Mouse (Mus musculus) kidney, adult 2 months (tissue): ENCODE data around the gene Bcl9l. TPM values are rescaled to one million over a fixed set of nuclear protein-coding genes. Genes with fewer than 3 reads are reported as not detected.

ENCODE experiments used
- DNase-seq: peaks from one replicate; pipeline ENCODE4 v3.0.0; 2021
- H3K27ac ChIP-seq: fragments of 200-500 bp; 2 replicates; pipeline ENCODE4 v1.5.1; 2012; ENCODE audit warnings: low read depth, low read length, control low read depth, inconsistent platforms; ENCODE audit not compliant: insufficient read depth
- H3K27me3 ChIP-seq: fragments of 200-500 bp; replicated peaks from 2 replicates; pipeline ENCODE4 v1.6.1; 2012; ENCODE audit warnings: mild to moderate bottlenecking, moderate library complexity, low read length, inconsistent platforms; ENCODE audit not compliant: control insufficient read depth, insufficient read depth
- H3K36me3 ChIP-seq: fragments of 200-500 bp; 2 replicates; pipeline ENCODE4 v1.6.1; 2012; ENCODE audit warnings: mild to moderate bottlenecking, moderate library complexity, low read length, inconsistent platforms; ENCODE audit not compliant: control insufficient read depth, insufficient read depth
- H3K4me1 ChIP-seq: fragments of 200-500 bp; 2 replicates; pipeline ENCODE4 v1.6.1; 2011; ENCODE audit warnings: low read length; ENCODE audit not compliant: control insufficient read depth, insufficient read depth
- H3K4me3 ChIP-seq: fragments of 200-500 bp; 2 replicates; pipeline ENCODE4 v1.5.1; 2011; ENCODE audit warnings: mild to moderate bottlenecking, low read depth, low read length, control low read depth; ENCODE audit not compliant: insufficient read depth
- CTCF ChIP-seq: fragments of 200-500 bp; conservative IDR thresholded peaks from 2 replicates; pipeline ENCODE4 v1.5.1; 2011; ENCODE audit warnings: low read depth, mild to moderate bottlenecking, control low read depth, low read length, moderate library complexity, mixed read lengths; ENCODE audit not compliant: insufficient read depth, insufficient read length
- POLR2A ChIP-seq: fragments of 200-500 bp; IDR thresholded peaks from one replicate; pipeline ENCODE4 v1.6.1; 2011; ENCODE audit warnings: low read depth, low read length, control low read depth
- WGBS: fragments of 180-500 bp; shearing (Covaris S2); methylation state at CpG from one replicate; pipeline ENCODE4 v1.1.7; 2018; 5-methylcytosine and 5-hydroxymethylcytosine counted together
- polyA plus RNA-seq: library from polyadenylated mRNA; depleted of rRNA; stranded (reverse); fragments of >200 nt; gene quantifications from 2 replicates; pipeline ENCODE4 v1.2.3, GENCODE M21; 2012

Bcl9l gene
- polyA plus RNA-seq, 1 experiment: 23.1 TPM

DNA sequence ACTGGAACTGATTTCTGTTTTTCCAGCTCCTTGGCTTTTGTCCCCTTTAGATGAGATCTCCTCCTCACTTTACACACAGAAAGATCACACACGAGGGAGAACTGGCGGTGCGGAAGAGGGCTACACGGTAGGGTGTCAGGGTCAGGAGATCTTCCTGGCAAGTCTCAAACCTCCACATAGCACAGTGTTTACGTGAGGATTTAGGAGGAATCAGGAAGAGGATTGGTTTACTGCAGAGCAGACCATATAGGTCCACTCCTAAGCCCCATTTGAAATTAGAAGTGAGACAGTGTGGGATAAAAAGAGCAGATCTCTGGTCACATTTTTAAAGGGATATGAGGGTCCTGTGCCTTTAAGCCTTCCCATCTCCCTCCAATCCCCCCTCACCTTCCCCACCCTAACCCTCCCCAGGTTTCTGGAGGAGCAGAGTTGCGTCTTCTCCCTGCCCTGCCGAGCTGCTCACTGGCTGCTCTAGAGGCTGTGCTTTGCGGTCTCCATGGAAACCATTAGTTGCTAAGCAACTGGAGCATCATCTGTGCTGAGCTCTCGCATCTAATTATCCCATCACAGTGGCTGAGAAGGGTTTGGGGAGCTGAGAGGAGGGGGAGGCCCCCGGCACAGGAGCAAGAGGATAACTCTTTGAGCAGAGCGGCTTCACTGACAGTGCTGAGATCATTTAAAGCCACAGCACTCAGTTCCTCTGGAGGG, 25.4 kb upstream of the Bcl9l start:
- no peak for DNase-seq
- Histone ChIP-seq H3K27me3 (no peaks in the 10 kb centered on the region), H3K27ac (no peak overlapping the region), H3K4me3 (no peak overlapping the region), H3K4me1 (no peaks in the 10 kb centered on the region), H3K36me3 (no peaks in the 10 kb centered on the region)
- TF ChIP-seq POLR2A: no peak
- TF ChIP-seq CTCF: no peak
- WGBS: 28% methylated on average over 11 of the region's 11 CpGs

GRCm38 (mm10) chr9:44461950-44462349, 20.7 kb upstream of the Bcl9l start:
- no peaks in the 10 kb centered on the region for H3K4me1 ChIP-seq
- 84% methylated on average over 5 of the region's 5 CpGs for WGBS
- no peak overlapping the region for H3K27ac ChIP-seq
- no peak for DNase-seq
- no peaks in the 10 kb centered on the region for H3K36me3 ChIP-seq
- TF ChIP-seq POLR2A (no peak), CTCF (no peak)
- no peaks in the 10 kb centered on the region for H3K27me3 ChIP-seq
- no peak overlapping the region for H3K4me3 ChIP-seq

GRCm38 (mm10) chr9:44468224-44468623, 14.4 kb upstream of the Bcl9l start:
- 37% methylated on average over 7 of the region's 7 CpGs for WGBS
- peak; percentile 83 for DNase-seq
- TF ChIP-seq CTCF (no peak), POLR2A (no peak)

DNA sequence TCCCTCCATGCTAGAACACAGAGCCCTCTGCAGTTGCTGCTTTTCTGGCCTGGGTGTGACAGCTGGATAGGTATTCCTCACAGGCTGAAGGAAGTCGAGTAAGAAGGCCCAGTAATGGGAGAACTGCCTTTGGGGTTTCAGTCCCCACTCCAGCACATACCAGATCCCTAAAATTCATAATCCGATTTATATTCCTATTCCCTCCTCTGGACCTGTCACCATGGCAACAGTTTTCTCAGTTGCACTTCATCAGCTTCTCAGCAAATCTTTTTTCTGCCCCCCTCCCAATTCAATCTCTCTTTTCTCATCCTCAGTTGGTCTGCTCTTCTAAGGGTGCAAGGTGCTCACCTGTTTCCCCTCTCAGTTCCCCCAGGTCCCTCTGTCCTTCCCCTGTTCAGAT, 13.8 kb upstream of the Bcl9l start:
- no peak for TF ChIP-seq POLR2A
- TF ChIP-seq CTCF: no peak
- WGBS: 58% methylated on average over 2 of the region's 2 CpGs
- H3K36me3 ChIP-seq: no peaks in the 10 kb centered on the region
- peaks cover 5% of the 10 kb centered on the region; the same call in 1 of the 2 replicates for H3K4me1 ChIP-seq
- no peaks in the 10 kb centered on the region for H3K27me3 ChIP-seq
- no peak overlapping the region for H3K27ac ChIP-seq
- no peak overlapping the region for H3K4me3 ChIP-seq
- DNase-seq: no peak

More at GRCm38 (mm10) chr9:44468224-44468623, 14.4 kb upstream of the Bcl9l start:
- Histone ChIP-seq H3K27me3 (no peaks in the 10 kb centered on the region), H3K27ac (no peak overlapping the region), H3K36me3 (no peaks in the 10 kb centered on the region), H3K4me1 (peaks cover 5% of the 10 kb centered on the region; the same call in 1 of the 2 replicates), H3K4me3 (no peak overlapping the region)

DNA sequence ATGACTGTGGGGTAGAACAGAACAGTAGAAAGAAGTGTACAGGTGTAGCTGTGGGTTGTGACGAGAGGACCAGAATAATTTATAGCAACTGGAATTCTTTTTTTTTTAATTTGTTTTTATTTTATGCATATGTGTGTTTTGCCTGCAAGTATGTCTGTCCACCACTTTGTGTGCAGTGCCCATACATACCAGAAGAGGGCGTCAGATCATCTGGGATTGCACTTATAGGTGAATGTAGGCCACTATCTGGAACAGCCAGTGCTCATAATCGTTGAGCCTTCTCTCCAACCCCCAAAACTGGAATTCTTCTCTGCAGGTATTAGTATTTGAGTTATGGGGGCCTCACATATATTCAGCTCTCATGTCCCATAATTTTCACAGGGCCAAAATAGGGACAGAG, 9.4 kb upstream of the Bcl9l start:
- Histone ChIP-seq H3K27me3 (no peaks in the 10 kb centered on the region), H3K27ac (no peak overlapping the region), H3K4me3 (no peak overlapping the region), H3K36me3 (no peaks in the 10 kb centered on the region), H3K4me1 (peaks cover 4% of the 10 kb centered on the region; the same call in 1 of the 2 replicates)
- TF ChIP-seq CTCF: 0 out of 2 replicates have a peak, but pooled peaks have one; percentile 15
- no peak for TF ChIP-seq POLR2A
- 69% methylated on average over 3 of the region's 3 CpGs for WGBS
- DNase-seq: no peak

- Histone ChIP-seq H3K27me3 (no peaks in the 10 kb centered on the region), H3K36me3 (no peaks in the 10 kb centered on the region), H3K4me3 (no peak overlapping the region), H3K27ac (no peak overlapping the region), H3K4me1 (peaks cover 4% of the 10 kb centered on the region; the same call in 1 of the 2 replicates)
- no peak for TF ChIP-seq CTCF
- DNase-seq: no peak
- 47% methylated on average over 1 of the region's 1 CpGs for WGBS
Measured at GRCm38 (mm10) chr9:44474327-44474726, 8.3 kb upstream of the Bcl9l start.

DNA sequence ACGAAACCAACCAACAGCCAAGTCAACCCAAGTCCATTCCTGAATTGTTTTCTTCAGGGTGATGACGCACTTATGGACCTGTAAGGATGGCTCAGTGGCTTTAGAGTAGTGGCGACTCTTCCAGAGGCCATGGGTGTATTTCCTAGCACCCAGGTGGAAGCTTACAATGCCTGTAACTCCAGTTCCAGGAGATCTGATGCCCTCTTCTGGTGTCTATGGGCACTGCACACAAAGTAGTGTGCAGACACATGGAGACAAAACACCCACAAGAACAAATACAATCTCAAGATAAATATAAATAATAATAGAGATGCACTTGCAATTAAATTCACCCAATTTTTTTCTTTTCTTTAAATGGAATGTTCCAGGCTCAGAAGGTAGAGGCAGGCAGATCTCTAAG, 6.7 kb upstream of the Bcl9l start:
- Histone ChIP-seq H3K27me3 (no peaks in the 10 kb centered on the region), H3K36me3 (no peaks in the 10 kb centered on the region), H3K4me3 (no peak overlapping the region), H3K4me1 (peaks cover 4% of the 10 kb centered on the region; the same call in 1 of the 2 replicates), H3K27ac (no peak overlapping the region)
- TF ChIP-seq POLR2A: no peak
- peak; percentile 26; the same call in 1 of the 2 replicates for TF ChIP-seq CTCF
- no peak for DNase-seq
- 98% methylated on average over 3 of the region's 3 CpGs for WGBS
